ENCODE assay signal across 6 mouse cellular contexts in genomic region chr5:39109526-39109925, GRCm38 (mm10).
"Had no signal": no experiment of that assay in that cellular context is flagged by ENCODE, and none has a peak within 500 bp of the region (broad histone marks: within the 10 kb centered on the region; RNA-seq: fewer than 3 reads in every experiment).

No protein-coding gene starts in this region.

- ATAC-seq: liver, postnatal 0 days; midbrain, embryonic 16.5 days had no signal

- DNase-seq: liver, embryonic 13.5 days; liver, postnatal 0 days; lung, postnatal 14 days; right cerebral cortex, adult 18-20 months; thymus, postnatal 4 days had no signal
